Mouse (Mus musculus) lung, embryonic 14.5 days (tissue): ENCODE measurements at regions not wholly inside any gene's neighbourhood (a gene's known extent, or its start where the extent isn't known, plus 50 kb on each side); places are given as distances from the start of the nearest gene placed in this dataset.
A peak's percentile ranks its signal among the peaks of the same experiment; 100 is the strongest.

ENCODE experiments used
- ATAC-seq: fragments of 200-750 bp; cut with Nextera tagmentation; 2 replicates; pipeline ENCODE4 v1.8.0; 2017; ENCODE audit warnings: mild to moderate bottlenecking, moderate TSS enrichment, moderate library complexity; ENCODE audit not compliant: insufficient read depth
- DNase-seq: peaks from one replicate; pipeline ENCODE4 v3.0.0-alpha.2; 2015
- H3K27ac ChIP-seq: fragments of 300-500 bp; sonication (generic); 2 replicates; pipeline ENCODE4 v1.5.1; 2014; ENCODE audit warnings: low read depth, mild to moderate bottlenecking, moderate library complexity
- H3K27me3 ChIP-seq: fragments of 300-500 bp; sonication (generic); 2 replicates; pipeline ENCODE4 v1.6.1; 2014; ENCODE audit warnings: low read length, control low read depth; ENCODE audit not compliant: insufficient read depth
- H3K36me3 ChIP-seq: fragments of 300-500 bp; sonication (generic); 2 replicates; pipeline ENCODE4 v1.6.1; 2014; ENCODE audit warnings: control low read depth; ENCODE audit not compliant: insufficient read depth
- H3K4me1 ChIP-seq: fragments of 300-500 bp; sonication (generic); 2 replicates; pipeline ENCODE4 v1.6.1; 2014; ENCODE audit warnings: antibody characterized with exemption, control low read depth; ENCODE audit not compliant: insufficient read depth
- H3K4me2 ChIP-seq: fragments of 300-500 bp; sonication (generic); 2 replicates; pipeline ENCODE4 v1.6.1; 2014; ENCODE audit warnings: mild to moderate bottlenecking
- H3K4me3 ChIP-seq: fragments of 300-500 bp; sonication (generic); 2 replicates; pipeline ENCODE4 v1.5.1; 2014; ENCODE audit warnings: low read depth, low read length
- H3K9ac ChIP-seq: fragments of 300-500 bp; sonication (generic); 2 replicates; pipeline ENCODE4 v1.6.1; 2014
- H3K9me3 ChIP-seq: fragments of 300-500 bp; sonication (generic); 2 replicates; pipeline ENCODE4 v1.6.1; 2016; ENCODE audit warnings: low read depth, low read length, control low read depth
- CTCF ChIP-seq: IDR thresholded peaks from 2 replicates; pipeline ENCODE4 v1.5.1; 2016; ENCODE audit warnings: antibody characterized with exemption, low read depth
- WGBS: fragments of 180-500 bp; shearing (Covaris S2); extraction: QIAGEN DNeasy Blood & Tissue Kit; methylation state at CpG from one replicate; pipeline ENCODE4 v1.1.7; 2014; 5-methylcytosine and 5-hydroxymethylcytosine counted together

- H3K27ac ChIP-seq = no peak overlapping the region
- peak; percentile 78 for DNase-seq
- no peaks in the 10 kb centered on the region for H3K4me1 ChIP-seq
- H3K4me3 ChIP-seq = no peak overlapping the region
- H3K36me3 ChIP-seq = no peaks in the 10 kb centered on the region
- no peak for TF ChIP-seq CTCF
- 33% methylated on average over 2 of the region's 2 CpGs for WGBS
- no peak overlapping the region for H3K4me2 ChIP-seq
- ATAC-seq = peak; percentile 62; the same call in 1 of the 2 replicates
- no peaks in the 10 kb centered on the region for H3K27me3 ChIP-seq
- no peaks in the 10 kb centered on the region for H3K9me3 ChIP-seq
- no peak overlapping the region for H3K9ac ChIP-seq
Observed at GRCm38 (mm10) chr3:142969501-142969900, 87.7 kb upstream of the Pkn2 start.

- TF ChIP-seq CTCF = no peak
- DNase-seq = no peak
- Histone ChIP-seq H3K4me3 (no peak overlapping the region), H3K4me2 (no peak overlapping the region), H3K27ac (no peak overlapping the region), H3K36me3 (no peaks in the 10 kb centered on the region), H3K4me1 (no peaks in the 10 kb centered on the region), H3K9me3 (no peaks in the 10 kb centered on the region), H3K9ac (no peak overlapping the region), H3K27me3 (no peaks in the 10 kb centered on the region)
- no peak for ATAC-seq
- WGBS = 50% methylated on average over 4 of the region's 4 CpGs
Observed at GRCm38 (mm10) chr3:142965604-142966003, 83.8 kb upstream of the Pkn2 start.

DNA sequence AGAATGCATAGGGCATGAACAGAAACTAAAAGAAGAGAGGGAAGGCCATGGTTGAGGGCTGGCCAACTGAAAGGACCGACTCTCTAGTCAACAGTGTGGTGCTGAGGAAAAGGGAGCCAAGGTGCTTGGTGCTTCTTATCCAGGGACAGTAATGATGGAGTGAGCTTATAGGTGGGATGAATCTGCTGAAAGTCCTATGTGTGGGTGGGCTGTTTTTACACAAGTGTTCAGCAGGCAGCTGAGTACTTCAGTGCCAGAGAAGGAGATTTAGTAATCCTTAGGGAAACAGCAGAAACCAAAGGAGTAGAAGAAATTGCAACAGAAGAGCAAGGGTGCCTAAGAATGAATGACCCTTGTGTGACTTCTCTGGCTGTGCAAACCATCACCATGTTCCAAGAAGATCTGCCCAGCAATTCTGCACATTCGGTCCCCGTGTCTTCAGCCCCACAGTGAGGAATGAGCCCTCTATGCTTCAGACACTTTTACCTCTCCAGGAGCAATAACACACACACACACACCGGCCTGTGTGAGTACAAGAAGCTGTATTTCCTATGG, 82.1 kb upstream of the Pkn2 start:
- H3K27me3 ChIP-seq = no peaks in the 10 kb centered on the region
- no peaks in the 10 kb centered on the region for H3K9me3 ChIP-seq
- no peak overlapping the region for H3K4me2 ChIP-seq
- DNase-seq (no peak), ATAC-seq (no peak)
- no peak overlapping the region for H3K9ac ChIP-seq
- H3K4me1 ChIP-seq = no peaks in the 10 kb centered on the region
- no peak for TF ChIP-seq CTCF
- 78% methylated on average over 4 of the region's 4 CpGs for WGBS
- no peak overlapping the region for H3K4me3 ChIP-seq
- no peaks in the 10 kb centered on the region for H3K36me3 ChIP-seq
- H3K27ac ChIP-seq = no peak overlapping the region

- 70% methylated on average over 8 of the region's 8 CpGs for WGBS
- Histone ChIP-seq H3K4me2 (no peak overlapping the region), H3K36me3 (no peaks in the 10 kb centered on the region), H3K27me3 (no peaks in the 10 kb centered on the region), H3K4me3 (no peak overlapping the region), H3K4me1 (no peaks in the 10 kb centered on the region), H3K9me3 (no peaks in the 10 kb centered on the region), H3K9ac (no peak overlapping the region), H3K27ac (no peak overlapping the region)
- TF ChIP-seq CTCF = no peak
- DNase-seq (no peak), ATAC-seq (no peak)
Observed at GRCm38 (mm10) chr3:142957768-142958167, 76.0 kb upstream of the Pkn2 start.

DNA sequence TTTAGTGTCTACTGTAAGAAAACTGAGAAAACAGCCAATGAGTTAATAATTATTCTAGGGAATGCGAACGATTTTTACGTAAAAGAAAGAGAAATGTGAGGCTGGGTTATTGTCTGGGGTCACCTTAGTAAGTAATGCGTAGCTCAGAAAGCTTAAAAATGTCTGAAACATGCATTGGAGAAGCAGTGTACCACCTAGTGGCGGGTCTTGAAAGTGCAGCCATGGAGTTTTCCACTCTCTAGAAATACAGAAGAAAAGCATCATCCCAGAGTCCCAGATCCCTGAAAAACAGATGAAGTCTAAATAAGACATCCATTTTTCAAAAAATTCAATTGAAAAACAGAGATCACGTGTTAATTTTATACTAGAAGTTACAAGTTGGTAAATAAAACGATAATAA, 67.0 kb upstream of the Pkn2 start:
- Histone ChIP-seq H3K9me3 (no peaks in the 10 kb centered on the region), H3K4me2 (no peak overlapping the region), H3K36me3 (no peaks in the 10 kb centered on the region), H3K27ac (no peak overlapping the region), H3K4me1 (no peaks in the 10 kb centered on the region), H3K9ac (no peak overlapping the region), H3K27me3 (no peaks in the 10 kb centered on the region), H3K4me3 (no peak overlapping the region)
- TF ChIP-seq CTCF = peak; percentile 83
- 31% methylated on average over 7 of the region's 7 CpGs for WGBS
- ATAC-seq (no peak), DNase-seq (peak; percentile 86)

- DNase-seq = peak; percentile 43
- H3K36me3 ChIP-seq = no peaks in the 10 kb centered on the region
- no peak for TF ChIP-seq CTCF
- H3K4me2 ChIP-seq = no peak overlapping the region
- 38% methylated on average over 6 of the region's 6 CpGs for WGBS
- no peaks in the 10 kb centered on the region for H3K9me3 ChIP-seq
- H3K9ac ChIP-seq = no peak overlapping the region
- no peaks in the 10 kb centered on the region for H3K4me1 ChIP-seq
- H3K27me3 ChIP-seq = no peaks in the 10 kb centered on the region
- H3K27ac ChIP-seq = no peak overlapping the region
- no peak overlapping the region for H3K4me3 ChIP-seq
- no peak; the same call in 1 of the 2 replicates for ATAC-seq
Observed at GRCm38 (mm10) chr3:142941319-142942024, 59.7 kb upstream of the Pkn2 start.

DNA sequence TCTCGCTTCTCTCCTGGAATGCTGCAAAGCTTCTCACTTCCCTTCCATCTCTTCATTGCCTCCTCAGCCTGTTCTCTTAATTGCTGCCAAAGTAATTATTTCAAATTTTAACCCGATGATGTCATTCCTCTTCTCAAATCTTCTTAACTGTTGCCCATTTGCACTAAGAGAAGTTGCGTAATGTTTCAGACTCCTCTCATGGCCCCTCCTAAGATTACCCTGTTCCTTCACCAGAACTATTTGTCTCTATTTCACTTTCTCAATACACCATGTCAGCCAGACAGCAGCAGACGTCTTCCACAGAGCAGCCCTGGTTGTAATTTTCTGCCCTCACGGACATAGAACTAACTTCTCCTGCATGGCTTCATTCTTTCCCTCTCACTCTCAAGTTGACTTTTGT, 59.1 kb upstream of the Pkn2 start:
- H3K27ac ChIP-seq = no peak overlapping the region
- no peak for TF ChIP-seq CTCF
- no peak overlapping the region for H3K4me2 ChIP-seq
- DNase-seq (no peak), ATAC-seq (no peak)
- no peak overlapping the region for H3K4me3 ChIP-seq
- no peak overlapping the region for H3K9ac ChIP-seq
- no peaks in the 10 kb centered on the region for H3K27me3 ChIP-seq
- no peaks in the 10 kb centered on the region for H3K9me3 ChIP-seq
- H3K36me3 ChIP-seq = no peaks in the 10 kb centered on the region
- H3K4me1 ChIP-seq = no peaks in the 10 kb centered on the region
- WGBS = 70% methylated on average over 5 of the region's 5 CpGs
